Mouse (Mus musculus): Measurements from ENCODE around the gene Brpf3.

DNA sequence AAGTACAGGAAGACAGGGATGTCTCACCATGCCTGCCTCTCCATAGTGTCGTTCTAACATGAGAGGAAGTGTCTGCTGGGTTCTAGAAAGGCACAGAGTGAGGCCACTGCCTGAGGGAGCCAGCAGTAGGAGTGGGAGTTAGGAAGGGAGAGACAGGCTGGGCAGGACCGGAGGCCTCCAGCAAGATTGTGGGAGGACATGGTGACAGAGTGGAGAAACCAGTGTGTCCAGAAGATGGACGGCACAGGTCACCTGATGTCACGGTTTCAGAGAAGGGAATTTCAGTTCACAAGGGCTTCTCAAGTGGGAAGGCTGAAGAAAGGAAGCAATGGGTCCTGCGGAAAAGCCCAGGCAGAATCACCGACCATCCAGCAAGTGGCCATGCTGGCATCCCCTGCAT lies 63.6 kb downstream of the Brpf3 start:
- no peak for TF ChIP-seq CTCF (IDR thresholded peaks at IDR 0.05)
- no peak for TF ChIP-seq EP300 (IDR thresholded peaks at IDR 0.05)
